Mouse (Mus musculus): ENCODE data around the gene Lpin2.

The Lpin2 gene

GRCm38 (mm10) chr17:71182211-71182721 lies at the start of gene Lpin2:
TSS of gene Lpin2 (plus strand) at chr17:71182560.
- DNase-seq (ENCODE audit: low spot score) = no peak

GRCm38 (mm10) chr17:71132856-71133439 lies 49.4 kb upstream of the Lpin2 start:
- no peak for DNase-seq (ENCODE audit: low spot score)

GRCm38 (mm10) chr17:71134441-71134955 lies 47.9 kb upstream of the Lpin2 start:
- no peak for DNase-seq (ENCODE audit: low spot score)

- DNase-seq (ENCODE audit: low spot score) = no peak
Observed at GRCm38 (mm10) chr17:71135108-71135507, 47.3 kb upstream of the Lpin2 start.

- DNase-seq (ENCODE audit: low spot score) = no peak
Observed at GRCm38 (mm10) chr17:71135866-71136265, 46.5 kb upstream of the Lpin2 start.

GRCm38 (mm10) chr17:71136384-71137333 lies 45.7 kb upstream of the Lpin2 start:
- no peak for DNase-seq (ENCODE audit: low spot score)

- no peak for DNase-seq (ENCODE audit: low spot score)
Observed at GRCm38 (mm10) chr17:71137334-71137721, 45.0 kb upstream of the Lpin2 start.

- DNase-seq (ENCODE audit: low spot score) = no peak
Observed at GRCm38 (mm10) chr17:71142068-71142467, 40.3 kb upstream of the Lpin2 start.

- no peak for DNase-seq (ENCODE audit: low spot score)
Observed at GRCm38 (mm10) chr17:71143155-71143554, 39.2 kb upstream of the Lpin2 start.

- no peak for DNase-seq (ENCODE audit: low spot score)
Observed at GRCm38 (mm10) chr17:71144322-71145116, 37.8 kb upstream of the Lpin2 start.

- no peak for DNase-seq (ENCODE audit: low spot score)
Observed at GRCm38 (mm10) chr17:71145248-71145961, 37.0 kb upstream of the Lpin2 start.

- no peak for DNase-seq (ENCODE audit: low spot score)
Observed at GRCm38 (mm10) chr17:71153356-71153755, 29.0 kb upstream of the Lpin2 start.

- DNase-seq (ENCODE audit: low spot score) = no peak
Observed at GRCm38 (mm10) chr17:71155271-71155670, 27.1 kb upstream of the Lpin2 start.

- DNase-seq (ENCODE audit: low spot score) = peak; percentile 12
Observed at GRCm38 (mm10) chr17:71159152-71159567, 23.2 kb upstream of the Lpin2 start.

- no peak for DNase-seq (ENCODE audit: low spot score)
Observed at GRCm38 (mm10) chr17:71159720-71160119, 22.6 kb upstream of the Lpin2 start.

- DNase-seq (ENCODE audit: low spot score) = no peak
Observed at GRCm38 (mm10) chr17:71160244-71160995, 21.9 kb upstream of the Lpin2 start.

- DNase-seq (ENCODE audit: low spot score) = no peak
Observed at GRCm38 (mm10) chr17:71164991-71165390, 17.4 kb upstream of the Lpin2 start.

GRCm38 (mm10) chr17:71168205-71168815 lies 14.1 kb upstream of the Lpin2 start:
- DNase-seq (ENCODE audit: low spot score) = no peak

- DNase-seq (ENCODE audit: low spot score) = no peak
Observed at GRCm38 (mm10) chr17:71168846-71169245, 13.5 kb upstream of the Lpin2 start.

- DNase-seq (ENCODE audit: low spot score) = no peak
Observed at GRCm38 (mm10) chr17:71169639-71170038, 12.7 kb upstream of the Lpin2 start.
